Mouse (Mus musculus) forebrain, embryonic 15.5 days (tissue): ENCODE data around the gene Sde2. TPM values are rescaled to one million over a fixed set of nuclear protein-coding genes. Genes with fewer than 3 reads are reported as not detected.
"Not testable (repeated sequence)": the region's sequence is repeated elsewhere in the genome, so short reads cannot be mapped to it uniquely, and the experiment has no call there.

Experiments used
- ATAC-seq: fragments of 200-750 bp; cut with Nextera tagmentation; replicated peaks from 2 replicates; pipeline ENCODE4 v1.8.0; 2017; ENCODE audit warnings: mild to moderate bottlenecking, moderate TSS enrichment, moderate library complexity
- H3K27ac ChIP-seq: fragments of 300-500 bp; sonication (generic); replicated peaks from 2 replicates; pipeline ENCODE4 v1.5.1; 2015; ENCODE audit warnings: mild to moderate bottlenecking, inconsistent platforms
- H3K27me3 ChIP-seq: fragments of 300-500 bp; sonication (generic); 2 replicates; pipeline ENCODE4 v1.6.1; 2015; ENCODE audit warnings: inconsistent platforms
- H3K36me3 ChIP-seq: fragments of 300-500 bp; sonication (generic); 2 replicates; pipeline ENCODE4 v1.6.1; 2015; ENCODE audit warnings: mild to moderate bottlenecking, inconsistent platforms
- H3K4me1 ChIP-seq: fragments of 300-500 bp; sonication (generic); 2 replicates; pipeline ENCODE4 v1.6.1; 2015; ENCODE audit warnings: inconsistent platforms
- H3K4me2 ChIP-seq: fragments of 300-500 bp; sonication (generic); replicated peaks from 2 replicates; pipeline ENCODE4 v1.6.1; 2015; ENCODE audit warnings: mild to moderate bottlenecking, inconsistent platforms
- H3K4me3 ChIP-seq: fragments of 300-500 bp; sonication (generic); 2 replicates; pipeline ENCODE4 v1.5.1; 2015; ENCODE audit warnings: mild to moderate bottlenecking, inconsistent platforms
- H3K9ac ChIP-seq: fragments of 300-500 bp; sonication (generic); replicated peaks from 2 replicates; pipeline ENCODE4 v1.6.1; 2015; ENCODE audit warnings: mild to moderate bottlenecking, inconsistent platforms
- H3K9me3 ChIP-seq: fragments of 300-500 bp; sonication (generic); 2 replicates; pipeline ENCODE4 v1.6.1; 2016; ENCODE audit warnings: inconsistent platforms
- WGBS: fragments of 180-500 bp; shearing (Covaris S2); methylation state at CpG from one replicate; pipeline ENCODE4 v1.1.7; 2015; ENCODE audit warnings: mixed read lengths; 5-methylcytosine and 5-hydroxymethylcytosine counted together
- polyA plus RNA-seq: library from polyadenylated mRNA; unstranded; fragments of >200 nt; fragmentation: Nextera tagmentation; extraction: Ambion mirVana; gene quantifications from 2 replicates; pipeline ENCODE4 v1.2.1, GENCODE M21; 2015

Sde2 gene
- polyA plus RNA-seq, 1 experiment from 2014 or later = 35.7 TPM

DNA sequence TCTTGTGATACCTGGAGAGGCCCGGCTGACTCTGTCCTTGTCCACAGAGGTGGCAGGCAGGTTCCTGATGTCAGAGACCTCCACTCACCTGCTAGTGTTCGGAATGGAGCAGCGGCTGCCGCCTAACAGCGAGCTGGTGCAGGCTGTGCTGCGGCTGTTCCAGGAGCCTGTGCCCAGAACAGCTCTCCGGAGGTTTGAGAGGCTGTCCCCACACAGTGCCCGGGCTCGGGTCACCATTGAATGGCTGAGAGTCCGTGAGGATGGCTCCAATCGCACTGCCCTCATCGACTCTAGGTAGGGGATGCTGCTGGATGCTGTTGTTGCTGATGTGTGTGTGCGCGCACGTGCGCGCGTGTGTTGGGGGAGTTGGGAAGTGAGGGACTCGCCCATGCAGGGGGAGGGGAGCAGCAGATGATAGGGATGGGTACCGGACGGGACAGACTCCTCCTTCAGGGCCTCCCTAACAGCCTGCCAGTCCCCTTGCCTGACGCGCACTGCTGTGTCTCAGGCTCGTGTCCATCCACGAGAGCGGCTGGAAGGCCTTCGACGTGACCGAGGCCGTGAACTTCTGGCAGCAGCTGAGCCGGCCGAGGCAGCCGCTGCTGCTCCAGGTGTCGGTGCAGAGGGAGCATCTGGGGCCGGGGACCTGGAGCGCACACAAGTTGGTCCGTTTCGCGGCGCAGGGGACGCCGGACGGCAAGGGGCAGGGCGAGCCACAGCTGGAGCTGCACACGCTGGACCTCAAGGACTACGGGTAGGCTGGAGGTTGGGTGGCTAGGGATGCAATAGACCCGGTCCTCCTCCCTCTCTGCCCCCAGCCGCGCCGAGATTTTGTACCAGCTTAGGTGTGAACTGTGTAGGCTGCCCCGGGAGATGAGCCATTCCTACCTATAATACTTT, 43.4 kb downstream of the Sde2 start:
- H3K36me3 ChIP-seq, H3K9me3 ChIP-seq, H3K4me1 ChIP-seq, H3K27ac ChIP-seq: not testable (repeated sequence)
- Histone ChIP-seq H3K27me3 (peaks cover 18% of the 10 kb centered on the region; the same call in 1 of the 2 replicates), H3K4me2 (peak overlapping the region; percentile 37), H3K4me3 (peak overlapping the region; percentile 26), H3K9ac (peak overlapping the region; percentile 30; the same call in 1 of the 2 replicates)
- WGBS = 4% methylated on average over 51 of the region's 51 CpGs
- ATAC-seq = 0 out of 2 replicates have a peak, but pooled peaks have one; percentile 46

DNA sequence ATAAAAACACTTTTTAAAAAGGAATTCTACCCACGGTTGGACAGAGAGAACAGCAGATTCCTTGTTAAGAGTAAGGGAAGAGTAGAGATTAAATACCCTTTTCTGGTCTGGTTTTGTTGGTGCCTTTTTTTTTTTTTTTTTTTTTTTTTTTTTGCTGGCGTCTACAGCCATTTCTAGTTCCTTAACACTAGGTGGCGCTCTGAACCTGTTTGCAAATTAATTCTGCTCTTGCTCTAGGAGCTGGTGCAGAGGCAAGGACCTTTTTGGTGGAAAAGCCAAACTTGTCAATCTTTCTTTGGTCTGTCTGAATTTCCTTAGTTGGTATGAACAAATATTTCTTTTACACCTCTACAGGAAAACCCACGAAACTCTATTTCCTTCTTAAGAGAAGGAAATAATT, 50.2 kb downstream of the Sde2 start:
- Histone ChIP-seq H3K4me1 (peaks cover 18% of the 10 kb centered on the region), H3K4me3 (no peak overlapping the region), H3K9me3 (no peaks in the 10 kb centered on the region), H3K27me3 (no peaks in the 10 kb centered on the region), H3K4me2 (no peak overlapping the region), H3K36me3 (no peaks in the 10 kb centered on the region; the same call in 1 of the 2 replicates), H3K27ac (no peak overlapping the region), H3K9ac (no peak overlapping the region)
- ATAC-seq = no peak
- 3% methylated on average over 4 of the region's 4 CpGs for WGBS

DNA sequence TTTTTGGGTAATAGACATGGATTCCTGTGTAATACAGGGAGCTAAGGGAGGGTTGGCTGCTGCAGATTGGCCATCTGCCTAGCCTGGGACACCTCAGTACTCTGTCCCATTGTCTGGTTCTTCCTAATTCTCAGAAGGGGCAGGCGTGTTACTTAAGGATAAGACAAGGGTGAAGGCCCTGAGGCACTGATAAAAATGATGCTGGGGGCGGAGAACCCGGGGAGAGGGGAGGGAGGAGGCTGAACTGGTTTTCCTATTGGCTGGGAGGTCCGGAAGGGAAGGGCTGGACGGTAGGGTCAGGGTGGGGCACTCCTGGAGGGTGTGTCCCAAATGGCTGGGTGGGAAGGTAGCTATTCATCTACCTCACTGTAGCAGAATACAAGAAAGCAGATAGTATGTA, 52.0 kb downstream of the Sde2 start:
- Histone ChIP-seq H3K4me2 (no peak overlapping the region), H3K9me3 (no peaks in the 10 kb centered on the region), H3K9ac (no peak overlapping the region), H3K27ac (no peak overlapping the region), H3K36me3 (peaks cover 15% of the 10 kb centered on the region), H3K4me3 (no peak overlapping the region), H3K4me1 (peaks cover 19% of the 10 kb centered on the region), H3K27me3 (no peaks in the 10 kb centered on the region)
- WGBS = 35% methylated on average over 5 of the region's 5 CpGs
- no peak for ATAC-seq

DNA sequence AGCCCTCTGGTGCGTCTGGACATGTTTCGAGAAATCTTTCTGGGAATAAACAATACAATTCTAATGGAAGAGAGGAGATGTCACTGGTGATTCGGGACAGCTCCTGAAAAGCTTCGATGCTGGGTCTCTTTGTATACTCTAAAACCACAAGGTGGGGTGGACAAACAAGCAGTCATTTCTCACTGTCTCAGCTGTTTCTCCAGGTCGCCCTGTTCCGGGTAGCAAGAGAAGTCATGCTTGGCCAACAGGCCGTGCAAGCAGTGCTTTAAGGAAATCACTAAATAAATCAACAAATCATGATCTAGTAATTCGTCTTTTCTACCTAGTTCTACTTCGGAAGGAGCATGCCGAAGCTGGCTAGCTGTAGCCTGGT, 52.7 kb downstream of the Sde2 start:
- H3K4me1 ChIP-seq = peaks cover 19% of the 10 kb centered on the region
- no peaks in the 10 kb centered on the region for H3K27me3 ChIP-seq
- peaks cover 22% of the 10 kb centered on the region for H3K36me3 ChIP-seq
- no peaks in the 10 kb centered on the region for H3K9me3 ChIP-seq
- peak overlapping the region; percentile 56 for H3K27ac ChIP-seq
- peak overlapping the region; percentile 32 for H3K9ac ChIP-seq
- ATAC-seq = no peak
- peak overlapping the region; percentile 58 for H3K4me3 ChIP-seq
- 37% methylated on average over 10 of the region's 10 CpGs for WGBS
- H3K4me2 ChIP-seq = peak overlapping the region; percentile 92

DNA sequence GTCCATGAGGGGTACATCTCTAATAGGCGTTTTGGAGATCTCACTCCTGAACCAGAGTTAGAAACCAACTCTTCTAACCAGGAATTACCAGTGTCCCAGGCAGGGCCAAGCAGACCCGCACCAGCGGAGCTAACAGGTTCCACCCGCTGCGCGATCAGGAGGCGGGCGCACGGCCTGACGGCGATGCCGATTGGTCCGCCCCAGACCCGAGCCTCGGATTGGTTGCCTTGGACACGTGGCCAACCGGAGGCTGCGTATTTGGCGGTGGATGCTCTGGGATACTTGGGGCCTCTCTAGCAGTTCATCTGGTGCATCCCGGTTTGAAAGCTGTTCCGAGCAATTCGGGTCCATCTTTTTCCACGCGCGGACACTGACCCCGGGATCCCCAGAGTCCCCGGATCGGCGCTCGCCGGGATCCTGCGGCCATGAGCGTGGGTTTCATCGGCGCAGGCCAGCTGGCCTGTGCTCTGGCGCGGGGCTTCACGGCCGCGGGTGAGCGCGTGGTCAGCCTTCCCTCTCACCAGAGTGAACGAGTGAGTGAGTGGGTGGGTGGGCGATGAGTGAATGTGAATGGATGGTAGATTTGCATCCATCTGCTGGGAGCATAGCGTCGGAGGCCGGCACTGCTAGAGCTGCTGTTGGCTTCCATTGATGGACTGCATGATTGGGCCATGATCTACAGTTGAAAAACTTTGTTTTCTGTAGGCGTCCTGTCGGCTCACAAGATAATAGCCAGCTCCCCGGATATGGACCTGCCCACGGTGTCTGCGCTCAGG, 53.3 kb downstream of the Sde2 start, which contains the start of gene Pycr2:
TSS of gene Pycr2 (plus strand) at position 255 of the 776 bp plus-strand sequence.
- H3K4me3 ChIP-seq = peak within 1 kb of the TSS; percentile 58
- peak within 1 kb of the TSS; percentile 81 for H3K9ac ChIP-seq
- H3K9me3 ChIP-seq = no peaks in the 10 kb centered on the region
- peaks cover 25% of the 10 kb centered on the region for H3K36me3 ChIP-seq
- H3K27ac ChIP-seq = peak within 1 kb of the TSS; percentile 75
- H3K4me1 ChIP-seq = peaks cover 19% of the 10 kb centered on the region
- under 1% methylated on average over 52 of the region's 52 CpGs for WGBS
- peak; percentile 99 for ATAC-seq
- peak within 1 kb of the TSS; percentile 92 for H3K4me2 ChIP-seq
- no peaks in the 10 kb centered on the region for H3K27me3 ChIP-seq

DNA sequence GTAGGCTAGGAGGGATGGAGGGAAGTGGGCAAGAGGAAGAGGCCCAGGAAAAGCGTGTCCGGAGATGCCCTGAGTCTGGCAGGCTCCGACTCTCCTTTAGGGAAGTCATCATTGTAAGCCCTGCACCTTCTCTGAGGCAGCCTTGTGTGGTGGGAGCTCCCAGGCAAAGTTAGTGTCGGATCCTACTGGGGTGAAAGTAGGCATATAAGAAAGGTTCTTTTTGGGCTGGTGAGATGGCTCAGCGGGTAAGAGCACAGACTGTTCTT, 53.8 kb downstream of the Sde2 start:
- ATAC-seq = no peak; the same call in none of the 2 replicates
- peak overlapping the region; percentile 58 for H3K4me3 ChIP-seq
- H3K36me3 ChIP-seq = peaks cover 25% of the 10 kb centered on the region
- peak overlapping the region; percentile 81 for H3K9ac ChIP-seq
- peak overlapping the region; percentile 75 for H3K27ac ChIP-seq
- H3K4me1 ChIP-seq = peaks cover 19% of the 10 kb centered on the region
- no peaks in the 10 kb centered on the region for H3K27me3 ChIP-seq
- H3K9me3 ChIP-seq = no peaks in the 10 kb centered on the region
- H3K4me2 ChIP-seq = peak overlapping the region; percentile 92
- 2% methylated on average over 5 of the region's 5 CpGs for WGBS

DNA sequence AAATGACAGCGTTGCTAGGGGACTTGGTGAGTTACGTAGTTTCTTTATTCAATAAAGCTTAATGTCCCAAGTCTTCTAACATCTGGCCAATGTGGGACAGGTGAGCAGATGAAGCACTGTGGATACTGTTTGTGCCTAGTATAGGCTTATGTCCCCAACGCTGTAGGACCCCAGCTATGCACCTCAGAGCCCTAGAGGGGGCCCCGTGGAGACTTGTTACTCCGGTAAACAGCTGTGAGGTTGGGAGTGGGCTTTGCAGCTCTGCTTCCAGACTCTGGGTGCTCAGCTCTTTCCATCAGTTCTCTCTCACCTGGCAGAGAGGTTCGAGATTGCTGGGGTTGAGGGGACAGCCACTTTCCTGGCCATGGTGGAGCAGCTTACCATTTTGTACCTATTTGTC, 54.4 kb downstream of the Sde2 start:
- H3K9ac ChIP-seq = peak overlapping the region; percentile 81
- H3K27ac ChIP-seq = no peak overlapping the region
- 59% methylated on average over 6 of the region's 6 CpGs for WGBS

DNA sequence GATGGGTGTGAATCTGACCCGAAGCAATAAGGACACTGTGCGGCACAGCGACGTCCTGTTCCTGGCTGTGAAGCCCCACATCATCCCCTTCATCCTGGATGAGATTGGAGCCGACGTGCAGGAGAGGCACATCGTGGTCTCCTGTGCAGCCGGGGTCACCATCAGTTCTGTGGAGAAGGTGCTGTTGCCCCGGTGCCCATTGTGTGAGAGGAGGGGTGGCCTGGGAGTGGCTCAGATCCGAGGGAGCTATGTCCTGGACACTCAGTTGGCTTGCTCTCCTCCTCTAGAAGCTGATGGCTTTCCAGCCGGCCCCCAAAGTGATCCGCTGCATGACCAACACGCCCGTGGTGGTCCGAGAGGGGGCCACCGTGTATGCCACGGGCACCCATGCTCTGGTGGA, 54.9 kb downstream of the Sde2 start:
- Histone ChIP-seq H3K4me2 (peak overlapping the region; percentile 92), H3K36me3 (peaks cover 25% of the 10 kb centered on the region), H3K27me3 (no peaks in the 10 kb centered on the region), H3K9me3 (no peaks in the 10 kb centered on the region), H3K4me1 (peaks cover 19% of the 10 kb centered on the region), H3K9ac (no peak overlapping the region), H3K4me3 (no peak overlapping the region), H3K27ac (no peak overlapping the region)
- ATAC-seq = no peak
- 95% methylated on average over 17 of the region's 17 CpGs for WGBS

More for the DNA sequence above, 54.4 kb downstream of the Sde2 start:
- Histone ChIP-seq H3K4me2 (peak overlapping the region; percentile 92), H3K4me3 (peak overlapping the region; percentile 58), H3K4me1 (peaks cover 19% of the 10 kb centered on the region), H3K27me3 (no peaks in the 10 kb centered on the region), H3K9me3 (no peaks in the 10 kb centered on the region), H3K36me3 (peaks cover 25% of the 10 kb centered on the region)
- no peak for ATAC-seq

DNA sequence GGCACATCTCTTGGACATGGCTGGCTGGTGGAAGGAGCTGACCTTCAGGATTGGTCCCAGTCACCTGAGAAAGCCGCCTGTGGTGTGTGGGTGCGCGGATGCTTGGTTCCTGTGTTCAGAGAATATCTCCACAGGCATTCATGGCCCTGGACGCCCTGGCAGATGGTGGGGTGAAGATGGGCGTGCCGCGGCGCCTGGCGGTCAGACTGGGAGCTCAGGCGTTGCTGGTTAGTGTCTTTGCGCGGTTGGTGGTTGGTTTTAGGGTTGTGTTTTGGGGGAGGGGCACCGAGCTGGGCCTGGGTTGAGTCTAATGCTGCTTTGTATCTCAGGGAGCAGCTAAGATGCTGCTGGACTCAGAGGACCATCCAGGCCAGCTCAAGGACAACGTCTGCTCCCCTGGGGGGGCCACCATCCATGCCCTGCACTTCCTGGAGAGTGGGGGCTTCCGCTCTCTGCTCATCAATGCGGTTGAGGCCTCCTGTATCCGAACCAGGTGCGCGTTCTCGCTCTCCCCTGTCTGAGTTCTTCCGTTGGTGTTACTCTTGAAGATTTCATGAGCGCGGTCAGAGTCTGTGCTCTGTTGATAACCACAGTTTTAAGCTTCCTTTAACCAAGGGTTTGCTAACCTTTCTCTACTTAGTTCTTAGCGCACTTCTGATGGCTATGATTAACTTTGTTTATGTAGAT, 55.7 kb downstream of the Sde2 start:
- Histone ChIP-seq H3K9me3 (no peaks in the 10 kb centered on the region), H3K4me2 (no peak overlapping the region), H3K9ac (no peak overlapping the region), H3K4me3 (no peak overlapping the region), H3K27me3 (no peaks in the 10 kb centered on the region), H3K27ac (no peak overlapping the region), H3K36me3 (peaks cover 25% of the 10 kb centered on the region), H3K4me1 (peaks cover 19% of the 10 kb centered on the region)
- ATAC-seq = no peak
- 94% methylated on average over 24 of the region's 24 CpGs for WGBS

DNA sequence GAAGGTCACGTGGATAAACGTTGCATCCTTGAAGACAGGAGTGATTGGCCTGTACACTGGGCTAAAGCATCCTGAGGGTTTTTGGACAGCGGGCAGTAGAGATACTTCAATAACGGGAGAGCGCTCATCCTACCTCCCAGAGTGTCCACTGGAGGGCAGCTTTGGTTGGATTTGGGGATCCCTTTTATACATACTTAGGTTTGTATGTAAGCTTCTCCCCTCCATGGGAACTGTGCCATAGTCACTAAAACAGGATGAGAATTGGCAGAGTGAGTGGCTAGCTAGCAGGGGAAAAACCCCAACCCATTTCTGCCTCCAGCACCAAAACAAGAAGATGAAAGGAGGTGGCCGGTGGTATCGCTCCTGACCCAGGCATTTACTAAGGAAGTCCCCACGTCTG, 60.2 kb downstream of the Sde2 start:
- Histone ChIP-seq H3K27ac (no peak overlapping the region), H3K27me3 (no peaks in the 10 kb centered on the region), H3K9me3 (no peaks in the 10 kb centered on the region), H3K9ac (no peak overlapping the region), H3K4me2 (no peak overlapping the region), H3K36me3 (peaks cover 25% of the 10 kb centered on the region), H3K4me3 (no peak overlapping the region), H3K4me1 (0 out of 2 replicates have a peak, but pooled peaks cover under 1% of the 10 kb centered on the region)
- ATAC-seq = no peak
- 48% methylated on average over 8 of the region's 8 CpGs for WGBS

DNA sequence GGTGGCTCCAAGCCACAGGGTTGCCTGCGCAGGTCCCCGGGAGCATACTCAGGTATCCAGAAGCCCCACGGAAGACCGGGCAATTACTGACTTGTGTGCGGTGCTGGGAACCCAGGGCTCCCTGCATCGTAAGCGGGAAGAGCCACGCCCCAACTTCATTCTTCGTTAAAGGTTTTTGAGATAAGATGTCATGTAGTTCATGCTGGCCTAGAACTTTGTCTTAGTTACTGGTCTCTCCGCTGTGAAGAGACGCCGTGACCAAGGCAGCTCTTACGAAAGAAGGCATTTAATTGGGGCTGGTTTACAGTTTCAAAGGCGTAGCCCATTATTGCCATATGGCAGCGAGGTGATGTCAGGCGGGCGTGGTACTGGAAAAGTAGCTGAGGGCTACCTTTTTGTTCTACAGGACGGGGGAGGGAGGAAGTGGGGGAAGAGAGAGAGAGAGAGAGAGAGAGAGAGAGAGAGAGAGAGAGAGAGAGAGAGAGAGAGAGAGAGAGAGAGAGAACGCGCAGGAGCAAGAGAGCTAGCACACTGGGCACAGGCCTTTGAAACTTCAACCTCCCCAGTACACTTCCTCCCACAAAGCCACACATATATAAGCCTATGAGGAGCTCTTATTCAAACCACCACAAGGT, 60.8 kb downstream of the Sde2 start:
- Histone ChIP-seq H3K9me3 (no peaks in the 10 kb centered on the region), H3K4me1 (no peaks in the 10 kb centered on the region), H3K4me2 (no peak overlapping the region), H3K36me3 (peaks cover 19% of the 10 kb centered on the region), H3K27ac (no peak overlapping the region), H3K27me3 (no peaks in the 10 kb centered on the region), H3K4me3 (no peak overlapping the region), H3K9ac (no peak overlapping the region)
- WGBS = 54% methylated on average over 20 of the region's 20 CpGs
- no peak for ATAC-seq
